Mouse (Mus musculus) spleen, postnatal 14 days (tissue): ENCODE data around the gene Rai1.
A peak's percentile ranks its signal among the peaks of the same experiment; 100 is the strongest.

ENCODE experiments used
- DNase-seq, 2 experiments: peaks; one replicate each; pipeline ENCODE4 v3.0.0; 2021 to 2022; ENCODE audit warnings: low spot score in 2 of 2

Gene Rai1

GRCm38 (mm10) chr11:60163362-60163761, 58.5 kb downstream of the Rai1 start:
- DNase-seq = no peak

- no peak for DNase-seq
Observed at GRCm38 (mm10) chr11:60164450-60164849, 59.6 kb downstream of the Rai1 start.

GRCm38 (mm10) chr11:60165076-60165475, 60.3 kb downstream of the Rai1 start:
- DNase-seq = no peak

GRCm38 (mm10) chr11:60168780-60169179, 64.0 kb downstream of the Rai1 start:
- DNase-seq = no peak

- DNase-seq = no peak
Observed at GRCm38 (mm10) chr11:60172074-60172473, 67.3 kb downstream of the Rai1 start.

GRCm38 (mm10) chr11:60173606-60174184, 68.9 kb downstream of the Rai1 start:
- DNase-seq = no peak

- DNase-seq = peak in 1 of 2 experiments; percentile 18
Observed at GRCm38 (mm10) chr11:60175371-60176181, 70.8 kb downstream of the Rai1 start.

- DNase-seq = peak in 1 of 2 experiments; percentile 30
Observed at GRCm38 (mm10) chr11:60176182-60176974, 71.6 kb downstream of the Rai1 start.

GRCm38 (mm10) chr11:60176975-60177657, 72.3 kb downstream of the Rai1 start:
- DNase-seq = peak in 1 of 2 experiments; percentile 40

- DNase-seq = no peak
Observed at GRCm38 (mm10) chr11:60178005-60178404, 73.2 kb downstream of the Rai1 start.

GRCm38 (mm10) chr11:60178506-60178905, 73.7 kb downstream of the Rai1 start:
- no peak for DNase-seq

- DNase-seq = no peak
Observed at GRCm38 (mm10) chr11:60182116-60182670, 77.4 kb downstream of the Rai1 start.

- no peak for DNase-seq
Observed at GRCm38 (mm10) chr11:60182741-60183140, 77.9 kb downstream of the Rai1 start.

GRCm38 (mm10) chr11:60184346-60185325, 79.8 kb downstream of the Rai1 start:
- no peak for DNase-seq

- DNase-seq = peak in 1 of 2 experiments; percentile 37
Observed at GRCm38 (mm10) chr11:60185396-60186231, 80.8 kb downstream of the Rai1 start.

GRCm38 (mm10) chr11:60187070-60187469, 82.3 kb downstream of the Rai1 start:
- DNase-seq = no peak

- no peak for DNase-seq
Observed at GRCm38 (mm10) chr11:60188275-60188853, 83.6 kb downstream of the Rai1 start.

- DNase-seq = no peak
Observed at GRCm38 (mm10) chr11:60189501-60190040, 84.8 kb downstream of the Rai1 start.
